ENCODE assay signal across 28 mouse cellular contexts in the genomic region with DNA sequence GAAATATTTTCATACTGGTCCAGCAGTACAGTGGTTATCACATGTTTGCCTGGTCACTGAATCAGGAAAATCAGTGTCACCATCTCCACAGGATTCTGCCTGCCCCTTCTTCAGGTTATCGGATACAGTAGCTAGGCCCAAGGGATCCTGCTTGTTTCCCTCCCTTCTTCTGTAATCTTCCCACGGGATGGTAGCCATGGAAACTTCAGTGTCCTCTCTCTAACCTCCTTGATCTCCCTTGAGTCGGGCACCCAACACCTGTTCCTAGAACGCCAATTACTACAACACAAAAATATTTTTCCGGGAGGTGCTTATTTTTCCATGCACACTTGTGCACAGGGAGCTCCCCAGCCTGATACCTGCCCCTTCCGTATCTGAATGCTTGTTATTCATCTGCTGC. TPM values are rescaled to one million over a fixed set of nuclear protein-coding genes. Genes with fewer than 3 reads are reported as not detected.
DNase-seq lines count a peak whose midpoint lies in the region; ATAC-seq and TF ChIP-seq lines count a peak whose summit lies in the region.
"Had no signal": no experiment of that assay in that cellular context is flagged by ENCODE, and none has a peak within 500 bp of the region (broad histone marks: within the 10 kb centered on the region; RNA-seq: fewer than 3 reads in every experiment).

No protein-coding gene starts in this region.

- no peaks in the 10 kb centered on the region for H3K4me1 ChIP-seq in embryonic facial prominence, embryonic 14.5 days (ENCODE audit: control insufficient read depth, insufficient read depth, low read length)
- peaks cover 7% of the 10 kb centered on the region for H3K4me1 ChIP-seq in embryonic facial prominence, embryonic 10.5 days
- H3K4me1 ChIP-seq in stomach, postnatal 0 days (replicated peaks; ENCODE audit: control insufficient read depth, insufficient read depth) = no peaks in the 10 kb centered on the region
- H3K4me1 ChIP-seq: embryonic facial prominence, embryonic 13.5 days; forebrain, embryonic 10.5 days; forebrain, embryonic 12.5 days had no signal

- peak; percentile 43 for DNase-seq in embryonic facial prominence, embryonic 14.5 days (ENCODE audit: low spot score)
- DNase-seq in embryonic facial prominence, embryonic 10.5 days (ENCODE audit: low spot score) = no peak
- DNase-seq in R1 (ENCODE audit: low read depth, low spot score) = peak; percentile 23
- DNase-seq in stomach, postnatal 0 days (ENCODE audit: low spot score) = no peak
- DNase-seq in frontal cortex, postnatal 25 days (ENCODE audit: low spot score in 2 of 2) = no peak
- DNase-seq: adrenal gland, adult 2 months; adrenal gland, postnatal 10 days; adrenal gland, postnatal 25 days; B cell, adult 2 months; cerebellum, adult 11-12 months; cerebellum, adult 2 months; cerebellum, adult 9-10 months; cerebellum, postnatal 10 days; cerebellum, postnatal 25 days had no signal

- no peaks in the 10 kb centered on the region for H3K36me3 ChIP-seq in embryonic facial prominence, embryonic 14.5 days (ENCODE audit: control insufficient read depth, insufficient read depth, low read length)
- H3K36me3 ChIP-seq in embryonic facial prominence, embryonic 10.5 days (replicated peaks) = no peaks in the 10 kb centered on the region
- H3K36me3 ChIP-seq in stomach, postnatal 0 days (ENCODE audit: control insufficient read depth, insufficient read depth, low read length) = no peaks in the 10 kb centered on the region
- H3K36me3 ChIP-seq: embryonic facial prominence, embryonic 13.5 days; forebrain, embryonic 10.5 days; forebrain, embryonic 12.5 days; G1E had no signal

- no peak for TF ChIP-seq EP300 in stomach, postnatal 0 days (optimal IDR thresholded peaks at IDR 0.05)

- no peak overlapping the region for H3K4me2 ChIP-seq in embryonic facial prominence, embryonic 14.5 days (ENCODE audit: low read depth, low read length)
- no peak overlapping the region for H3K4me2 ChIP-seq in stomach, postnatal 0 days (replicated peaks; ENCODE audit: low read depth)
- H3K4me2 ChIP-seq: embryonic facial prominence, embryonic 13.5 days; forebrain, embryonic 12.5 days had no signal

- WGBS in embryonic facial prominence, embryonic 14.5 days = 74% methylated on average over 6 of the region's 6 CpGs
- 80% methylated on average over 6 of the region's 6 CpGs for WGBS in embryonic facial prominence, embryonic 10.5 days
- WGBS in stomach, postnatal 0 days = 62% methylated on average over 6 of the region's 6 CpGs

- no peak overlapping the region for H3K4me3 ChIP-seq in embryonic facial prominence, embryonic 14.5 days (ENCODE audit: low read depth, low read length)
- H3K4me3 ChIP-seq in embryonic facial prominence, embryonic 10.5 days = no peak overlapping the region
- H3K4me3 ChIP-seq in stomach, postnatal 0 days (ENCODE audit: low read depth, low read length) = no peak overlapping the region
- H3K4me3 ChIP-seq: embryonic facial prominence, embryonic 13.5 days; erythroblast, embryonic 14.5 days; forebrain, embryonic 10.5 days; forebrain, embryonic 12.5 days had no signal

- peak; percentile 77; the same call in 1 of the 2 replicates for ATAC-seq in embryonic facial prominence, embryonic 14.5 days (ENCODE audit: low read depth)
- no peak for ATAC-seq in stomach, postnatal 0 days (ENCODE audit: low FRiP score, low TSS enrichment)
- ATAC-seq: CD4-positive, CD25-positive, alpha-beta regulatory T cell, adult 4 months; forebrain, embryonic 14.5 days; forebrain, embryonic 16.5 days; Patski had no signal

- H3K27ac ChIP-seq in embryonic facial prominence, embryonic 14.5 days (replicated peaks; ENCODE audit: low read depth, low read length) = no peak overlapping the region
- H3K27ac ChIP-seq in embryonic facial prominence, embryonic 10.5 days (replicated peaks) = no peak overlapping the region
- peak overlapping the region; percentile 45; the same call in 1 of the 2 replicates for H3K27ac ChIP-seq in stomach, postnatal 0 days (replicated peaks)
- H3K27ac ChIP-seq: embryonic facial prominence, embryonic 13.5 days; forebrain, embryonic 10.5 days; forebrain, embryonic 12.5 days had no signal

- no peaks in the 10 kb centered on the region for H3K9me3 ChIP-seq in embryonic facial prominence, embryonic 14.5 days (ENCODE audit: control insufficient read depth, low read length)
- no peaks in the 10 kb centered on the region for H3K9me3 ChIP-seq in embryonic facial prominence, embryonic 10.5 days
- no peaks in the 10 kb centered on the region for H3K9me3 ChIP-seq in stomach, postnatal 0 days (ENCODE audit: control insufficient read depth, low read length)
- H3K9me3 ChIP-seq: embryonic facial prominence, embryonic 13.5 days; forebrain, embryonic 10.5 days; forebrain, embryonic 12.5 days; G1E had no signal

- H3K27me3 ChIP-seq in embryonic facial prominence, embryonic 14.5 days (replicated peaks; ENCODE audit: control insufficient read depth, insufficient read depth, low read length) = no peaks in the 10 kb centered on the region
- H3K27me3 ChIP-seq in embryonic facial prominence, embryonic 10.5 days (replicated peaks; ENCODE audit: low read depth, poor library complexity, severe bottlenecking) = no peaks in the 10 kb centered on the region
- H3K27me3 ChIP-seq in stomach, postnatal 0 days (ENCODE audit: control insufficient read depth, insufficient read depth, low read length) = no peaks in the 10 kb centered on the region
- H3K27me3 ChIP-seq: CH12.LX; embryonic facial prominence, embryonic 13.5 days; forebrain, embryonic 12.5 days; Patski had no signal

- TF ChIP-seq CTCF in stomach, postnatal 0 days (IDR thresholded peaks at IDR 0.05; ENCODE audit: low read depth) = no peak

- H3K9ac ChIP-seq in embryonic facial prominence, embryonic 14.5 days (ENCODE audit: low read depth, low read length) = no peak overlapping the region
- no peak overlapping the region for H3K9ac ChIP-seq in stomach, postnatal 0 days (ENCODE audit: low read length)
- H3K9ac ChIP-seq: embryonic facial prominence, embryonic 13.5 days; forebrain, embryonic 12.5 days had no signal

RNA-seq across cellular contexts. Expression of gene Tmprss11e, which starts 17.0 kb away (rescaled TPM):
- polyA plus RNA-seq in embryonic facial prominence, embryonic 14.5 days (2014; fragmentation: Nextera tagmentation; extraction: Ambion mirVana) = 0.05 and 0.24 TPM in 2 replicates
- polyA plus RNA-seq in embryonic facial prominence, embryonic 10.5 days (2016; fragmentation: Nextera tagmentation; extraction: Ambion mirVana) = not detected in 2 replicates
- polyA plus RNA-seq in stomach, postnatal 0 days (2015; fragmentation: Nextera tagmentation; extraction: Ambion mirVana) = 1.4 TPM in 2 replicates
- polyA plus RNA-seq: adrenal gland, adult 2 months; brain, embryonic 14.5 days; cerebellum, adult 2 months; cortical plate, adult 2 months; embryonic facial prominence, embryonic 11.5 days; erythroblast, embryonic 14.5 days; forebrain, embryonic 10.5 days; forebrain, embryonic 14.5 days; forebrain, embryonic 16.5 days; frontal cortex, adult 2 months; G1E had no signal

RNA-seq across cellular contexts. Expression of gene Tmprss11b, which starts 52.4 kb away (rescaled TPM):
- polyA plus RNA-seq in embryonic facial prominence, embryonic 14.5 days (2014; fragmentation: Nextera tagmentation; extraction: Ambion mirVana) = 0.81 and 1.1 TPM in 2 replicates
- polyA plus RNA-seq in embryonic facial prominence, embryonic 10.5 days (2016; fragmentation: Nextera tagmentation; extraction: Ambion mirVana) = not detected in 2 replicates
- polyA plus RNA-seq in stomach, postnatal 0 days (2015; fragmentation: Nextera tagmentation; extraction: Ambion mirVana) = 0.84 and 1.7 TPM in 2 replicates
- polyA plus RNA-seq: adrenal gland, adult 2 months; CD4-positive, CD25-positive, alpha-beta regulatory T cell, adult 4 months; cerebellum, adult 2 months; cortical plate, adult 2 months; embryonic facial prominence, embryonic 11.5 days; erythroblast, embryonic 14.5 days; forebrain, embryonic 10.5 days; forebrain, embryonic 12.5 days; forebrain, embryonic 14.5 days; forebrain, embryonic 16.5 days; frontal cortex, adult 2 months; G1E; Patski had no signal

Comparison
In these comparisons a context has a peak if more than half of its experiments do, and no peak if none do; other contexts are left out.
1. DNase-seq: peak in embryonic facial prominence, embryonic 14.5 days (single experiment) and R1 (single experiment); none in embryonic facial prominence, embryonic 10.5 days (single experiment), stomach, postnatal 0 days (single experiment) and frontal cortex, postnatal 25 days (0 of 2).